Mouse (Mus musculus): ENCODE results near the gene Ppm1l.
A peak's percentile ranks its signal among the peaks of the same experiment; 100 is the strongest.
"Not testable (repeated sequence)": the region's sequence is repeated elsewhere in the genome, so short reads cannot be mapped to it uniquely, and the experiment has no call there.

Gene Ppm1l

GRCm38 (mm10) chr3:69549602-69550001 lies 232.9 kb downstream of the Ppm1l start:
- no peak for DNase-seq

DNA sequence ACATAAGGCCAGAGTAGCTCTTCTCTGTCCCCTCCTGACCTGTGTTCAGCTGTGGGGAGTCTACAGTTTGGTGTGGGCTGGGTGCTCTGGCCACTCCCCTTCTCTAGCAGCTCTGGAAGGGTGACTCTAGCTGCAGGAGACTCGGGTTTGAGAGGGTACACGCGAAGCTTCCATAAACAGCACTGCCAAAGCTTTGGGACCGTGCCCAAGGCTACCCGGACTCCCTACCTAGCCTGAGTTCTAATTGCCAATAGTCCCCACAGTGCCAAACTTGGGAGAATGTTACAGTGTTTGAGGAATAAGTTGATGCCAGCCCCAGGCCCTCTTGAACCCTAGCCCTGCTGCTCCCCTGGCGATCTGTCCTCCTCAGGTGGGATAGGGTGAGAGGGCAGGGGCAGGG lies 238.8 kb downstream of the Ppm1l start:
- DNase-seq = no peak

DNA sequence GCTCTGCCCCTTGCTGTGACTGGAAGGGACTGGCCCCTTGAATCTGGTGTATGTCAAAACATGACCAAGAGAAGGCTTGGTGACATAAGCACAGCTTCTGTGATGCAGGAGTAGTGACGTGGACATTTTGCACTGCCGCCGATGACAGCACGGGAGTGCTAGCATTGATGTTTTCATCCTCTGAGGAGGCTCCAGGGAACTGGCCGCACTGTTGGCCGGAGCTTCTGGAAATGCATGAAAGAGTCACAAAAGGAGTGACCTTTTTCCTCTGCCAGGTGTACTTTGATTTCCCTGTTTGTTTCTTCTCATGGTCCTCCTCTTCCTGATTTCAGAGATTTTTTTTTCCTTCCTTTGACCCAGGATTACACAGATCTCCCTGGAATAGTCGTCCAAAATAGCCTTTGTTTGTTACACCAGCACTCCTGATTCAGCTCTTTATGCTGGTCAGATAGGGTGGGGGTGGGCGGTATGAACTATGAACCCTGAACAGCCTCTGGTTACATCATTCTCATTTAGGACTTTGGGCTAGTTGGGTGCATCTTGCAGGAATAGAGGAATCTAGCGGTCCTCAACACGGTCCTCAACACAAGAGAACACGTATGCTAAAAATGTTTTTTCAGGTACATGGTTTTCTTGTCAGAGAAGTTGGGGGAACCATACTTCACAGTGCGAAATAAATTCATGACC lies 239.6 kb downstream of the Ppm1l start:
- no peak for DNase-seq

DNA sequence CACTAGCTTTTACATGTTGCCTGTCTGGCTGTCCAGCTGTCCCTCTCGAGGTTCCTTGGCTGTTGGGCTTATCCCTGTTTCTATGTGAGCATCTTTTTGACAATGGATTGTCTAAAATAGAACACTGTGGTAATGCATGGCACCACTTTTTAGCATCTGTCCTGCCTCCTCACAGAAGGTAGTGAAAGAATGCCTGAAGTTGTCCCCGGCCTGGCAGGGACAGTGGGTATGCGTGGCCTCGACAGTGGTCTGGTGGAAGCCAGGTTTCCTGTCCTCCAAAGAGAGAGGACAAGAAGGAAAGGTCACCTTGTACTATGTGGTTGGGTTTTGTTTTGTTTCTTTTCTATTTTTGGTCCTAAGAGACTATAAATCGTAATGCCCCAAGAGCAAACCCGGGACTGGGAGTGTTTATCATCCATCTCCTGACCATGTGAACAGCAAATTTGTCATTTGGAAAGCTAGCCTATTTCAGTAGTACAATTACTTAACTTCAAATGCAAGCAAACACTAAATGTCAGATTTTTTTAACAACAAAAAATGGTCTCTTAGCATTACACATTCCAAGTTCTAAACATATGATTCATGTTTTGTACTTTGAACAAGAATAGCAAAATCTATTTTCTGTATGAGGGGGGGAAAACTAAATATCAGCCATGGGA lies 242.8 kb downstream of the Ppm1l start:
- no peak for DNase-seq

GRCm38 (mm10) chr3:69559975-69560330 lies 243.3 kb downstream of the Ppm1l start:
- no peak for DNase-seq

DNA sequence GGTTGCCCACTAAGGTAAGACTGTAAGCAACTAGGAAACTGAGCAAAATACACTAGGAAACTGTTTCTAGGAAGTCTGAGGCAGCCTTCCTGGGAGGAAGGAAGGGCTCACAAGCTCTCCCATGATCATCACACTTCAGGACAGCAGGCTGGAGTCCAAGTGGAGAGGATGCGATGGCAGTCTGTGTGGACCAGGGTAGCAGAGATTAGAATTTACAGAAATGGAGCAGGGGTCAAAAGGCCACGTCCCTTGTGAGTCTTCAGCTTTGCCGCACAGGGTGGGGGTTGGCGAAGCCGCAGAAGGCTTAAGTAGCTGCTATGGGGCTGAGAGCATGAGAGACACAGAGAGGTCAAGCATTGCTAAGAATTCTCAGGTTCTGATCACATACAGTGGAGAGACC lies 245.0 kb downstream of the Ppm1l start:
- DNase-seq = no peak

- no peak for DNase-seq
These were observed 246.7 kb downstream of the Ppm1l start for GRCm38 (mm10) chr3:69563406-69563805.

GRCm38 (mm10) chr3:69565586-69565985 lies 248.9 kb downstream of the Ppm1l start:
- DNase-seq = not testable (repeated sequence)

- DNase-seq = no peak
These were observed 255.9 kb downstream of the Ppm1l start for GRCm38 (mm10) chr3:69572561-69572960.

GRCm38 (mm10) chr3:69575577-69575976 lies 258.9 kb downstream of the Ppm1l start:
- DNase-seq = no peak

DNA sequence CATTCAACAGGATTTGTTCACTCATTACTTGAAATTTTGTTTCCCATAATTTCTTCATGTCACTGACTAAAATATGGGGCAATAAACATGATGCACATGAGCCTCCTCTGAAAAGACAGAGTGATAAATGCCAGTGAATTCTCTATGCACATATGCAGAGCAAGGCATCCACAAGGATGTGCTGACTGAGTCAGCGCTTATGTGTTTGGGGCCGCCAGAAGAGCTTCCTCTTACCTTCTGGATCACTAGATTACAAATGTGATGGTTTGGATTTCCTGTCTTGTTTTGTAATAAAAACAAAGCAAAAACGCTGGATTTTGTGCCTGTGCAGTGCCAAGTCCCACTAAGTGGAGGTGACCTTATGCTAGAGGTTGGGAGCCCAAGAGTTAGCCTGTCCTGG lies 260.1 kb downstream of the Ppm1l start:
- no peak for DNase-seq

GRCm38 (mm10) chr3:69578791-69579190 lies 262.1 kb downstream of the Ppm1l start:
- no peak for DNase-seq

DNA sequence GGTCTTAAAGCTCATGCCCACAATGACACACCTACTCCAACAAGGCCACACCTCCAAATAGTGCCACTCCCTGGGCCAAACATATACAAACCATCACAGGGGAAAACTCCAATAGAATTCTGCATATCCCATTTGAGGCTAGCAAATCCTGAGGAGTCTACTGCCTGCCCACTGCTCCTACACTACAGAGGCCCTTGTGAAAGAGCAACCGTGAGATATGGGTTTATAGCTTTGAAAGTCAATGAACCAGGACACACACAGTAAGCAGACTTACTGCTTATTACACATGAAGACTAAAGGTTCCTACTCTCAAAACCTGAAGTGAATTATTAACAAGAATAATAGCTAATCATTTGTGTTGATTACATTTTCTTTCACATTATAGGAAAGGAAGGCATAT lies 267.1 kb downstream of the Ppm1l start:
- no peak for DNase-seq

DNA sequence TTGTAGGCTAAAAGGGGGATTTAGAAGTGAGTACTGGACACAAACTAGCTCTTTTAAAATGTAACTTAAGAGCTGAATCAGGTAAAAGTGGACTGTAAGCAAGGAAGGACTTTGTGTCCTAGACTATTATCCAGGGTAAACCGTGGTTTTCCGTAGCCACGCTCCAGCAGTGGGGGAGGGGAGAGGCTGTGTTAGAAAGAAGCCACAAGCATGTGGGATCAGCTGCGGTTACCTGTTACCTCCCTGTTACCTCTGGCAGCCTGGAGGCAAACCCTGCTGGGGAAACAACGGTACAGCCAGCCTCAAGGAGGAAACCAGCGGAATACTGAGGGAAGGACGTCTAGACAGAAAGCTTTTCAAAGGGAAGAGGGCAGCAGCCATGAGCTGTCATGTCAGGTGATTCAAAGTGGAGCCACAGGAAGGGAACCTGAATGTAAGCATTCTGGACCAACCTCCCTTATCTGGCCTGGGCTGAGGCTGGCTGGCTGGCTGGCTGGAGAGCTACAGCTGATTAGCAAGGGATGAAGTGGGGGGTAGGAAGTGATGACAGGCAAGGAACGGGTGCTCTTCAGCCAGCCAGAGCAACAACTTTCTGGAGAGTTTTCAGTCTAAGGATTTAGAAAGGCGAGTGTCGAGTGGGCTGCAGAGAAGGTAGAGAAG lies 271.6 kb downstream of the Ppm1l start:
- DNase-seq = no peak

GRCm38 (mm10) chr3:69593426-69593825 lies 276.8 kb downstream of the Ppm1l start:
- DNase-seq = no peak

DNA sequence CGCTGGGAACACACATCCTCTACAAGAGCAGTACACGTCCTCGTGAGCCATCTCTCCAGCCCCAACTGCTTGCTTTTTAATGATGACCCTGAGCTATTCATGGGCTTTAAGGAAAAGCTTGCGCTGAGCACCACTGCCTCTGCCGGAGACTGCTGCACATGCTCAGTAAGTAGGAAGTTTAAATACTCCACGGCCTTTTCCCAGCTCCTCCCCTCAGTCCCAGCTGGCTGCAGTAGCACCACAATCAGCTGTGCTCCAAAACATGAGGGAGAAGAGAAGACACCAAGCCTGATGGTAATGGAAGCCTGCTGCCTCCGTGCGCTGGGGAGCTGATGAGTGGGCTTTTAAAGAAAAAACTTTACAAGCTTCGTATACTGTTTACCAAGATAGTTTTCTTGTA lies 277.4 kb downstream of the Ppm1l start:
- DNase-seq = no peak

- DNase-seq = no peak
These were observed 279.5 kb downstream of the Ppm1l start for GRCm38 (mm10) chr3:69596116-69596515.

GRCm38 (mm10) chr3:69597211-69597610 lies 280.6 kb downstream of the Ppm1l start:
- no peak for DNase-seq

DNA sequence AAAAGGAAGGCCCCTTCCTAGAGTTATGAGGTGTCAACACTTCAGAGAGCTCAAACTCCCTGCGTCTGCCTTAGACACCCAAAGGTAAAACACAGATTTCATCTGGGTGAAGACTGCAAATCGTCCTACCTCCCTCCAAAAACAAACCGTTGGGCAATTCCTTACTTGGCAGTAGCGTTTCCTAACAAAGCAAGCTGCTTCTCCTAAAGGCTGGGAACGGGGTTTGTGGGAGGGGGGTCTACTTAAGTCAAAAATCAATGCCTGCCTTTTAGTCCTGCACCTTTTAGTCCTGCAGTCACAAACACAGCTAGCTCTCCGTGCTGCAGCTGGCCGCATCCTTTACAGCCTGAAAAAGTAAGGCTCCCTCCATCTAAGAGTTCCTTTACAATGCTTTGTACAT lies 281.2 kb downstream of the Ppm1l start:
- no peak for DNase-seq

DNA sequence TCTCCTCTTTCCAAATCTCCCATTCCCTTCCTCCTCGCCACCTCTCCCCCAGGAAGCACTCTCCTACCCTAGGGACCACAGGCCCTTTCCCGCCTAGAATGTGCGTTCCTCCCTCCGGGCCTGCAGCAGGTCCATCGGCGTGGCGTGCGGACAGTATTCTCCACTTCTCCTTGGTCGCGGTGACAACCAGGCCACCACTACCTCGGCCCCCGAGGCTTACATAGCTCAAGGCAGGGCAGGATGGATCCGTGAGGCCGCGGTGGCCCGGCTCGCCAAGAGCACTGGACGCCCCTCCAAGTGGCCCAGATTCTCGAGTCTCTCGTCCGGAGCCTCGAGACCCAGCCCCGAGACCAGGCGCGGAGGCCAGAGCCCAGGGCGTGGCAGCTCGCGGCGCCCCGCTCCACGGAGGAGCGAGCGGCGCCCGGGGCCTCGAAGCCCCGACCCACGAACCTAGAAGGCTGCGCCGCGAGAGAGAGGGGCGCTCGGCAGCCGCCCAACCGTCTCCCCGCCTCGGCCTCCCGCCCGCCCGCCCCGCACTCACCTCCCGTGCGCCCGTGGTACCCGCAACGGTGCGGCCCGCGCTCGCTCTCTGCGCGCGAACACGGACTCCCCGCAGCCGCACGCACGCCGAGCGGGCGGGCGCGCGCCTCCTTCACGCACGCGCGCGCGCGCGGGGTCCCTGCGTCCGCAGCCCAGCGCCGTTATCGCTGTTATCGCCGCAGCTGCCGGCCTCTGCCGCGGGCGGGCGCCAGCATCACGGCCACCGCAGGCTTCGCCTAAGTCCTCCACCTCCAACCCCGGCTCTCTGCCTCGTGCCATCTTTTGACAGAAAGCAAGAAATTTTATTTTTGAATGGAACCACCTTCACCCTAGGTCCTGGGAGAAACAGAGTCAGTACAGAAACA lies 281.9 kb downstream of the Ppm1l start, which contains the start of gene B3galnt1:
TSS of gene B3galnt1 (minus strand) at position 700 of the 905 bp plus-strand sequence.
- peak; percentile 9 for DNase-seq

GRCm38 (mm10) chr3:69599166-69599500 lies 282.5 kb downstream of the Ppm1l start:
- DNase-seq = no peak

DNA sequence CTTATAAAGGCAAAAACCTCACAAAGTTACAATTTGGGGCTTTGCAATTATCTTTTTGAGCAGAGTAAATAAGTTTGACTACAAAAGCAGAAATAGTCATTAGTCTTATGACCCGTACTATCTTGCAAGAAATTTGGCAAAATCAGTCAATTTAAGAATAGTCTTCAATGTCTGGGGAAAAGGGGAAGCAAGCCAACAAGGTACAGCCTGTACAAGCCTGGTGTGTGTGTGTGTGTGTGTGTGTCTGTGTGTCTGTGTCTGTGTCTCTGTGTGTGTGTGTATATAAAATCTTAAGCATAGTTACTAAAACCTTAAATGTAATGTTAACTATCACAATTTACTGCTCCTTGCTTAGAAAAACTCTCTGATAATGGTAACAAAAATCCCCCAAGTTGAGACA lies 290.3 kb downstream of the Ppm1l start:
- no peak for DNase-seq

GRCm38 (mm10) chr3:69607468-69607867 lies 290.8 kb downstream of the Ppm1l start:
- DNase-seq = no peak
